Mouse (Mus musculus) spleen, postnatal 36 days (tissue): ENCODE measurements around the gene Gm9125.
"Not testable (repeated sequence)": the region's sequence is repeated elsewhere in the genome, so short reads cannot be mapped to it uniquely, and the experiment has no call there.

Experiments used
- DNase-seq, 2 experiments: peaks; one replicate each; pipeline ENCODE4 v3.0.0; 2022; ENCODE audit warnings: low spot score in 2 of 2, mixed read lengths in 1 of 2

Gm9125 gene

GRCm38 (mm10) chr3:94054785-94055184 lies at the start of gene Gm9125:
Gene Gm9125 (minus strand): TSS chr3:94054885.
- not testable (repeated sequence) for DNase-seq

- DNase-seq: not testable (repeated sequence)
Observed at GRCm38 (mm10) chr3:94072544-94072943, 17.9 kb upstream of the Gm9125 start, which contains the start of gene Gm10697. Gene Gm10697 (minus strand): TSS chr3:94072644.

- not testable (repeated sequence) for DNase-seq
Observed at GRCm38 (mm10) chr3:94049566-94050121, 5.0 kb downstream of the Gm9125 start.

GRCm38 (mm10) chr3:94038241-94038640 lies 16.4 kb downstream of the Gm9125 start:
- not testable (repeated sequence) for DNase-seq

- not testable (repeated sequence) for DNase-seq
Observed at GRCm38 (mm10) chr3:94034400-94034799, 20.3 kb downstream of the Gm9125 start.
